Mouse (Mus musculus) stomach, adult 2 months (tissue): ENCODE measurements around the gene Gm20814. TPM values are rescaled to one million over a fixed set of nuclear protein-coding genes. Genes with fewer than 3 reads are reported as not detected.

Experiments
- polyA plus RNA-seq: library from polyadenylated mRNA; depleted of rRNA; stranded (reverse); fragments of >200 nt; gene quantifications from 2 replicates; pipeline ENCODE4 v1.2.3, GENCODE M21; 2012; rRNA removed

Gene Gm20814
- polyA plus RNA-seq, result not detected in 2 replicates

DNA sequence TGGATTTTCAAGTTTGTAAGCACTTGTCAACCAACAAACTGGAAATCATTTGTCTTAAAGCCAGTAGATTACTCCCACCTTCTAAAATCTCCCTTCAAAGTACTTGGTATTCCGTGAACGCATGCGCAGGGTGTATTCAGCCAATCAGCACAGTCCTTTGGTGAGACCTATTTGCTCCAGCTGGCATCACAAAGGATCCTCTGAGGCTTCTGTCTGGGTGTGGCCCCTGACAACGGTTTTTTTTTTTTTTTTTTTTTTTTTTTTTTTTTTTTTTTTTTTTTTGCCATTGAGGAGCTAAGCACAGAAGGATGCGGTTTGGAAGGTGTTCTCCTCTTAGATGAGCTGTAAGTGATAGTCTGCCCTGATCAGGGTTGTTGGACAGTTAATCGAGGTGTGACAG, at the start of gene Gm20814:
Gene Gm20814, plus strand, starts transcription at position 301 of the 400 bp plus-strand sequence.

